Mouse (Mus musculus): ENCODE measurements around the gene Islr2.

GRCm38 (mm10) chr9:58153095-58153494, 51.0 kb downstream of the Islr2 start:
- TF ChIP-seq POLR2A (IDR thresholded peaks at IDR 0.05; ENCODE audit: insufficient read depth, low read depth, low read length) (no peak), CTCF (IDR thresholded peaks at IDR 0.05; ENCODE audit: insufficient read depth, low read depth, low read length) (no peak)
